Mouse (Mus musculus): ENCODE results near the gene F2rl1.

F2rl1 gene

DNA sequence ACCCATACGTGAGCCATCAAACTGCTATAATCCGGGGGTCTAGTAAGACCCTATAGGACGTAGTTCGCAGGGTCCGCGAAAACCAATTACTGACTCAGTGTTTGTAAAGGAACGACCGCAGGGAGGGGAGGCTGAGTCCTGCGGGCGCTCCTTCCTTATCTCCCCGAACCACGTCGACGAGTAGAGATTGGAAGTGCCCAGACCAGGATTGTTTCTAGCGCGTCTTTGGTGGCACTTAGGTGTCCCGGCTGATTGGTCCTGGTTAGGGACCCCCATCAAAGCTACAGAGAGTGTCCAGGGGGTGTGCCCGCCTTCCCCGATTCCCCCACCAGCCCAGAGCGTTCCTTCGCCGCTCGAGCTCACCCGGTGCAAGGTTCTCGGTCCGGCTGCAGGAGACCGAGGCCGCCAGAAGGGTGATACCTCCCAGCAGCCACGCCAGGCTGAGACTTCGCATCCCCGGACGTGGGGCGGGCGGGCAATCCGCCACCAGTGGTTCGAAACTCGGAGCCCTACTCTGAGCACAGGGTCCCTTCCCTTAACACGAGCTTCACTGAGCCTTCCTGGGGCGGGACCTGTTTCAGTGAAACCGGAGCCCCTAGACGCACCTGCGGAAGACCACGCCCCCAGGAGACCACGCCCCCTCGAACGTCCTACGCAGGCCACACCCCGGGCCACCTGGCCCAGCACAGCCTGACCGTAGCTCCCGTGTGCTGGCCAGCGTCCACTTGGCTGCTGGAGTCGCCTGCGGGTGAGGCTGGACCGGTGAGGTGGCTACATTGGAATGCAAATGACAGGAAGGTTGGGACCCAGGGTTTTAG, at the start of gene F2rl1:
F2rl1 (minus strand) TSS at position 554 of the 818 bp plus-strand sequence.
- peak; percentile 54 for DNase-seq (ENCODE audit: extremely low spot score, low spot score)

DNA sequence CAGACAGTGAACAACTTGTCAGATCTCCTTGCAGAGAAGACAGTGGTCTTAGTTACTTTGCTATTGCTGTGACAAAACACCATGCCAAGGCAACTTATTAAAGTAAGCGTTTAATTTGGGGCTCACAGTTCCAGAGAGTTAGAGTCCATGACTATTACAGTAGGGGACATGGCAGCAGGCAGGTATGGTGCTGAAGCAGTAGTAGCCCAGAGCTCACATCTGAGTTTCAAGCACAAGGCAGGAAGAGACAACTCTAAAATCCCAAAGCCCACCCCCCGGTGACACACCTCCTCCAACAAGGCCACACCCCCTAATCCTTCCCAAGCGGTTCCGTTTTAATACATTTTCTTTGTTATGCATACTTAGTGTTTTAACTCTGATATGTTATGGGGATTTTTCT, 45.9 kb upstream of the F2rl1 start:
- DNase-seq (ENCODE audit: extremely low spot score, low spot score): no peak

DNA sequence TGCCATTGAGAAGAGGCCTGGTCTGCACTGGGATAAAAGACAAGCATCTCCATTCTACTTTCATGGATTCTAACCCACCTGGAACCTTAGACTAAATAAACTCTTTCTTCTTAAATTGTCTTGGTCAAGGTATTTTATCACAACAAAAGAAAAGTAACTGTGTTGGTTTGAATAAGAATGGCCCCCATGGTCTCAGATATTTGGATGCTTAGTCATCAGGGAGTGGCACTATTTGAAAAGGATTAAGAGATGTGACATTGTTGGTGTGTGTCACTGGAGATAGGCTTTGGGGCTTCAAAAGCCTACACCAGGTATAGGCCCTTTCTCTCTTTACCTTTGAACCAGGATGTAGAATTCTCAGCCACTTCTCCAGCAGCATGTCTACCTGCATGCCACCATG, 44.3 kb upstream of the F2rl1 start:
- DNase-seq (ENCODE audit: extremely low spot score, low spot score): no peak

DNA sequence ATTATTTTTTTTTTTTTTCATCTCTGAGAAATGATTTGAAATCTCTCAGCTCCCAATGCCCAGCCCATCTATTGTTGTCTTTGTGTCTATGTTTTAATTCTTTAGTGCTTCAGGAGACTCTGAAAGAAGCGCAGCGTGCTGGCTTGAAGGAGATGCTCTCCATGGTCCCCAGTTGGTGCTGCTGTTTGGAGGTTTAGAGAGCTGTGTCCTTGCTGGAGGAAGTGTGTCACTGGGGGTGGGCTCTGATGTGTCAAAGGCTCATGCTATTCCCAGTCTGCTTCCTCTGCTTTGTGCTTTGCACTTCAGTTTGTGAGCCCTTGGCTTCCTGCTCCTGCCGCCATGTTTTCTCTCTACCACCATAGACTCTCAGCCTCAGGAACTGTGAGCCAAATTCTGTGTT, 43.3 kb upstream of the F2rl1 start:
- no peak for DNase-seq (ENCODE audit: extremely low spot score, low spot score)

DNA sequence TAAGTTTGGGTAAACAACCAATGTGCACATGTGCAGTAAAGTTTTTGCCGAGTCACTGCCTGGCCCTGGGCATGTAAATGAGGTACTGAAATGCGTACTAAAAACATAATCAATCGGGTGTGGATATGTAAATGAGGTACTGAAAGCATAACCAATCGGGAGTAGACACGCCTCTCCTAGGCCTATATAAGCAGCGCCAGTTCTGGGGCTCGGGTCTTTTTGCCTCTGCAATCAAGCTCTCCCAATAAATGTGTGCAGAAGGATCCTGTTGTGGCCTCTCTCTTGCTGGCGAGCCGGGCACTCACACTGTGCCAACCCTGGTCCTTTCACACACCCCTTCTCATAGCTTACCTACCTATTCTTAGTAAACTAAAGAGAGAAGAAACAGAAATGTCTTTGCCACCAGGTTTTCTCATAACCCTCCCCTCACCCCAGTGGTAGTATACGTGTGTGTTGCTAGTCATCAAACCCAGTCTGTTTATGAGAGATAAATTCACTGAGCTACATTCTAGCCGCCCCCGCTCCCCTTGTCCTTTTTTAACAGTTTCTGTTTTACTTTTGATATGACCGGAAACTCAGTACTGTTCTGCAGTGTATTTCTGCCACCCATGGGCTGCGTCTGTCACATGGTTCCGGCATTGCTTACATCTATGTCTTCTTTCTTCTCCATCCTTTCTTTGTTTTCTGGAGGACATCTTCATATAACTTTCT, 42.0 kb upstream of the F2rl1 start:
- DNase-seq (ENCODE audit: extremely low spot score, low spot score): no peak

DNA sequence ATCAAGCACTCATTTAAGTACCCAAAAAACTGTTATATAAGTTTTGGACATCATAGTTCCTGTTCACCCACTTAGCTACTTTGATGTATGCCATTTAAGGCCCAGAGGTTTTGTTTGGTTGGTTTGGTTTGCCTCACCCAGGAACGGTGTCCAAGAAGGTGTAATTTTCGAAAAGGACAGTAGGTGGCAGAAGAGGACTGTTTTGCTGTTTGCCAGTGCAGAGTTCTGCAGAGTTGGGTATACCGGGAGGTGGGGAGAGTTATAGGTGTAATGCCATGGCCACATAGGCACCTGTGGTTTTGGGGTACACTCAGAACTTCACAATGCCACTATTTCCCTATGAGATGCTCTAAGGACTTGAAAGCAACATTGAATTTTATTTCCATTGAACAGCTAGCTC, 38.7 kb upstream of the F2rl1 start:
- DNase-seq (ENCODE audit: extremely low spot score, low spot score): peak; percentile 64

DNA sequence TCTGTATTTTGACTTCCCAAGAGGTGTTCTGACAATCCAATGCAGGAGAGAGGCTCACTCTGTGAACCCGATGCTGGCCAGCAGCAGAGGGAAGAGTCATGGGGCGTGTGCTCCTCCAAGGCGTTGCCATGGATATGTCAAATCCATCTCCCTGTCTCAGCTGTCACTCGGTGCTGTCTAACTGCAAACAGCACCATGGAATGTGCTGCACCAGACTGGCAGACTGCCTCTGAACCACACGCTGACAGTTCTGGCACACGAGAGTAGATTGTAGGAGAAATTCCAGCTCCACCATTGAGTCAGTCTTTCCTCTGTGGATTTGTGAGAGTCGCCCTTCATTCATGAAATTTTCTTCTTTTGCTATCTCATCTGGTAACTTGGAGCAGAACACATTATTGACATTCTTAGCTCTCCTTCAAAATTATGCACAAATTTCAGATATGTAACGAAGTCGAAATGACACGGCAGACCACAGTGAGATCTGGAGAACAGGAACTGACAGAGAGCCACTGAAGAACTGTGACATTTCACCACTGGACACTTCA, 38.1 kb upstream of the F2rl1 start:
- no peak for DNase-seq (ENCODE audit: extremely low spot score, low spot score)

DNA sequence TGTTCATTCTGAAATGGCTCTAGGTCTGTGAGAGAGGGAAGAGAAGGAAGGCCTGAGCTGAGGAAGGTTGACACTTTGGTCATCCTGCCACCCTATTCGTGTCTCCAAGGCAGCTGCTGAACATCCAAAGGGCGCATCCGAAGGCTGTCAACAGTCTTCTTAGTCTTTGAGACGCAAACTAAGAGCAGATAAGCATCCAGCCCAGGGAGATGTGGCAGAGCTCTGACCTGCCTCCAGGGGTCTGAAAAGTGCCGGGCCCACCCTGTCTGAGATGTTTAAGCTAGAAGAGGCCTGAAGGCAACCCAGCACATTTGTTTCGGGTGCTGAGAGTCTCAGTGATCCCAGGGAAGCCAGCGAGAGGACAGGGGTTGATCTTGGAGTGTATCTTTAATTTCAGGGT, 32.3 kb upstream of the F2rl1 start:
- no peak for DNase-seq (ENCODE audit: extremely low spot score, low spot score)

DNA sequence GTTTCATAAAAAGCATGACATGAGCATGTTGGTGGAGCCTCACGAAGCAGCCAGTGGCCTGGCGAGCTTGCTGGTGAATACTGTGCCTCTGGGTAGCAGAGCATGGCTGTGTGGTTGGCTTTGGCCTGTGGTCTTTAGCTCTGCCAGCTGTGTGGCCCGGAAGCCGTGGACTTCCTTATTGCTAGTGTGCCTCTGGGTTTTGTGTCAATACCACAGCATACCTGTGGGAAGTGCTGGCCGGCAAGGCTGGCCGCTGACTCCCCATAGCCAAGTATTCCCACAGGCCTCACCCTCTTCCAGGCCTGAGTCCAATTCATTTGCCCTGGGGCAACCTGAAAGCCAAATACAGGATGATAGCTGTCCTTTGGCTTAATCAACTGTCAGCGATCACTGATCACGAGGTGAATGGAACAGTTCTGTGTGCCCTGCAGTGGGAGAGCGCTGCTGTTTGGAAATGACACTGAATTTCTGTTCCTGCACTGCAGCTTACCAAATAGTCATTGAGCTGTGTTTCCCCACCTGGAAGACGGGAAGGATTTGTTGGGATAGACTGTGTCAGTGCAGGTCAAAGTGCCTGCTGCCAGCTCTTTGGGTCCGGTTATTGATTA, 29.0 kb upstream of the F2rl1 start:
- no peak for DNase-seq (ENCODE audit: extremely low spot score, low spot score)

DNA sequence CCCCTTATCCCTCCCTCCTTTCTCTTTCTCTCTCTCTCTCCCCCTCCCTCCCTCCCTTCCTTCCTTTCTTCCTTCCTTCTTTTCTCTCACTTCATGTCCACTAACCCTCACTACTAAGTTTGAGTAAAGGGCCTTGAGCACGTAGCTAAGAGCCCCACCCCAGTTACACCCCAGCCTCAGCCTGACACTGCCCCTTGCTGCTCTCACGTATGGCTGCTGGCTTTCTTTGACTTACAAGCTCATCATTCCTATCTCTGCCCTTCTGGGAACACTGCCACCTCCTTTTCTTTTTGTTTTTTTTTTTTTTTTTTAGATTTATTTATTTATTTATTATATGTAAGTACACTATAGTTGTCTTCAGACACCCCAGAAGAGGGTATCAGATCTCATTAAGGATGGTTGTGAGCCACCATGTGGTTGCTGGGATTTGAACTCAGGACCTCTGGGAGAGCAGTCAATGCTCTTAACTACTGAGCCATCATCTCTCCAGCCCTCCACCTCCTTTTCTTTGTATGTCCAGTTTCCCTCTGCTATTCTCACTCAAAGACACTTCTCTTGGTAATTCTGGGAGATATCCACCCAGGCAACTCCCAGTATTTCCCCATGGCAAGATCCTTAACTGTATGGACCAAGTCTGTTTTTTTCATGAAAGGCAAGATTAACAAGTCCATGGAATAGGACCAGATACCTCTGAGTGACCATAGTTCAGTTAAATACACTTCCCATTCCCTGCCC, 25.8 kb upstream of the F2rl1 start:
- no peak for DNase-seq (ENCODE audit: extremely low spot score, low spot score)

DNA sequence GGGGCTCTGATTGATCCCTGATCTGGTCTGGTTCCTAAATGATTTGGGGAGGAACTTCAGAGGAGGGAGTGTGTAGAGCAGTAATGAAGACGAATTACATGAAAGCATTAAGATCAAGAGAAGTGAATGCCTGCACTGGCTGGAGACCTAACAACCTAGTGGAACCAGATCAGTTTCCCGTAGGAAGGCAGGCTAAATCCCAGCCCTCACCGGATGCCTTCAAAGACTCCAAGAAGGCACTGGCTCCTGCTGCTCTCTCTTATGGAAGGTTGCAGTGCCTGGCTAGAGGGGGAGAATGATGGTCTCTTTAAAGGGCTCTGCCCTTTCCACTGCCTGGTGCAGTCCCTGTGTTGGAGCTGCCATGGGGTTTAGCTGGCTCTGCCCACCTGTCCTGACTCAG, 24.4 kb upstream of the F2rl1 start:
- DNase-seq (ENCODE audit: extremely low spot score, low spot score): peak; percentile 41

DNA sequence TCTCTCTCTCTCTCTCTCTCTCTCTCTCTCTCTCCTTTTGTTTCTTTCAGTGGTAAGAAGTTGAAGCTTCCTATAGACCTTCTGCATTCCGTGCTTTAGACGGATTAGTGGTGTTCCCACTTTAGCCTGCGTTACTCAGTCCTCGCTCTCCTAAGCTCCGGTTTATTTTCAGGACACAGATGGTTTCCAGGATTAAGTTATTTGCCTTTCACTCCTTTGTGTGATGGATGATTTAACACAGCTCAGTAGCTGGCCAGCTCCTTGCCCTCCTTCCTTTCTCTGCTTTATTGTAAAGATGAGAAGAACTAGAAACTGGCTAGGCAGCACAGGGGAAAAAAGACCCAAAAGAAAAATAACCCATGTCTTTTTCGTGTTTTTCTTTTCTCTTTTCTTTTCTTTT, 23.8 kb upstream of the F2rl1 start:
- no peak for DNase-seq (ENCODE audit: extremely low spot score, low spot score)

DNA sequence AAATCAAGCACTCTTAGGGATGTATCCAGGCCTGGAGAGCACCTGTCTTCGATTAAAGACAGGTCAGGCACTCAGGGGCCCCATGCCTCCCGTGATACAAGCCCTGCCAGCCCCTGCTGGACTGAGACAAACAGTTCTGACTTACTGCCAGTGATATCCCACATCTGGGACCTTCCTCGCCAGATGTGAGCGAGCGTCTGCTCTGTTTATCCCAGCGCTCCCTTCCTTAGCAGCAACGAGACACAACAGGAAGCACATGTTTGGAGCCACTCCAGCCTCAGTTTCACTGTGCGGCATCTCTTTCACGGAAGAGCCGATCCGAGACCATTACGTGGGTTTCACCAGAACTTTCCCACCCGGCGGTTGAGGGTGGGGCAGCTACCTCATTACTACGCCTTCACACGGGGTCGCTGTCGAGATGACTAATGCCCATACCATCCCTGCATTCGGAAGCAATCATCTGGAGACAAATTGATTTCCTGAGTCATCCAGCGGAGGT, 23.3 kb upstream of the F2rl1 start:
- DNase-seq (ENCODE audit: extremely low spot score, low spot score): peak; percentile 67

DNA sequence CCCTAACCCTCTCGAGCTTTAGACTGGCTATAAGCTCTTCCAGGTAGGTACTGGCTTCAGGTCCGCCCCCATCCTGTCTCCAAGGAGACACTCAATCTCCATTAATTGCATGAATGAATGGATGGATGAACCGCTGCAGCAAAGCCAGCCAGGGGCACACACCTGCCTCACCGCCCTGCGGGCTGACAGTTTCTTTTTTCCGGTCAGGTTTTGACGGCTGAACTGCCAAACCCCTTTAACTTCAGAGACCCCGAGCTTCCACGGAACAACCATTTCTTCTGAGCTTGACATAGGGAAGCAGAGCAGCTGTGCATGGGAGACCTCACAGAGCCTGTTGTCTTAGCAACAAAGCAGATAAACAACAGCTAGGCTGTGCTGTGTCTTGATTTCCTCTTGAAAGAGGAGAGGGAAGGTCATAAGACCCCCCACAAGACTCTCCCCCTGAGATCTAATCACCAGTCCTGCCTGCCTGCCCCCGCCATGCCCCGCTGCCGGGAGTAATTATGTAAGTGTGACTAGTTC, 22.1 kb upstream of the F2rl1 start:
- DNase-seq (ENCODE audit: extremely low spot score, low spot score): peak; percentile 33

DNA sequence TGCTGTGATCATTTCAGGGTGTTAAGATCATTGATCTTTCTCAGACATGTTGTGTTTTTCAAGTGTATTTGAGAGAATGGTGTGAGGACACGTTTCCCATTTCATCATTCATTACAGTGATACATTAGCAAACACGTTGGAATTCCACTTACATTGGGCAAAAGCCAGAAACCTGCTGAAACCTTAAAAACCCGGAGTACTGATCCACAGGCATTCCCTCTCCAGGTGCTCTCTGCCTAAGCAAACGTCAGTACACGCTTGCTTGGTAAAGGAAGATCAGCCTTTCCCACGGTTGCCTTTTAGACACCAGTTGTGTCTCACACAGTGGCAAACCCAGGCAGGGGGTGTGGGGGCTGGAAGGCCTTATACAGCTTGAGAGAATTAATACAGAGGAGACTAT, 21.2 kb upstream of the F2rl1 start:
- no peak for DNase-seq (ENCODE audit: extremely low spot score, low spot score)

DNA sequence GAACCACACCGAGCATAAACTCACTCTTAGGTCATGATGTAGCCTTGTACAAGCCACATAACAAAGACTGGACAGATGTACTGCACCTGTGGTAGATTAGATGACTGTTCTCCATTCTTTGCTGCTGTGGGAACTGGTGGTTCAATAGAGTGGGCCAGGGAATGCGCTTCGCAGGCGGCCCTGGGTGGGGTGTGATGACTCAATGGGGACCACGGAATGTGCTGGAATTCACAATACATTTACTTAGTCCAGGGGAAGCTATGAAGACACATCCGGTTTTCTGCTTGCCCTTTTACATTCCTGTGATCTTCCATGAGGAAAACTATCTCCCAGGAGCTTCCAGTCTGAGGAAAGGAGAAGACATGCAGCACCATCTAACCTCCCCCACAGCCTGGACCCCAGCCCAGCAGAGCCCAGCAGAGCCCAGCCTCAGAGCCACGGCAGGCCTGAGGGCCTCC, 20.7 kb upstream of the F2rl1 start:
- no peak for DNase-seq (ENCODE audit: extremely low spot score, low spot score)

DNA sequence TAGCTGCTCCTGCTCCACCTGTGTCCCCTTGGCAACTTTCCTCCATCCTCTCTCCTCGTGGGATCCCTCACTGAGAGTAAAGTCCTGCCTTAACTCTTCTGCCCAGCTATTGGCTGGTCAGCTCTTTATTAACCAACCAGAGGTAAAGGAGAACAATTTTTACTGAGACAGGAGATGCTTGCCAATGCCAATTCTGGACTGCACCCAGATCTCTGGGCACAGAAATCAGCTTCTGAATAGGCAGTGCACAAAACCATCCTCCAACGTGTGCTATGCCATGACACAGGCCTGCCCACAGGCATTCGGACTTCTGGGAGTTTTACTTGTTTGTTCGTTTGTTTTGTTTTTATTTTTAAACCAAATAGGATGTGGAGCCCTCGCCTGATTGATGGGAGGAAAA, 13.0 kb upstream of the F2rl1 start:
- DNase-seq (ENCODE audit: extremely low spot score, low spot score): no peak

DNA sequence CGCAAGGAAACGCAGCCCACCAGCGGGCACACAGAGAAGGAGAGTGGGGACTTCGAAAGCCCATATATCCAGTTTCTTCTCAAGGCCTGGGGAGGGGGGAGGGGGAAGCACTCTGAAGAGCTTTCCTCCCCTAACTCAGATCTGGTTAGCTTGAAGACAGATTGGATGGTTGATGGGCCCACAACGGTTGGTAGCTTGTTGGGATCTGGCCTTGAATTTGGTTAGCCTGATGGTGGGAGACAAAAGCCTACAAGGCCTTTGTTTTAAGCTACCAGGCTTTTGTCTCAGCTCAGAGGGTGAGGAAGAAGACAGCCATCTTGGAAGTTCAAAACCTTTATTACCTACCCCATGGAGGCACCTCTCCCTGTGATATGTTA, 11.1 kb upstream of the F2rl1 start:
- DNase-seq (ENCODE audit: extremely low spot score, low spot score): no peak

DNA sequence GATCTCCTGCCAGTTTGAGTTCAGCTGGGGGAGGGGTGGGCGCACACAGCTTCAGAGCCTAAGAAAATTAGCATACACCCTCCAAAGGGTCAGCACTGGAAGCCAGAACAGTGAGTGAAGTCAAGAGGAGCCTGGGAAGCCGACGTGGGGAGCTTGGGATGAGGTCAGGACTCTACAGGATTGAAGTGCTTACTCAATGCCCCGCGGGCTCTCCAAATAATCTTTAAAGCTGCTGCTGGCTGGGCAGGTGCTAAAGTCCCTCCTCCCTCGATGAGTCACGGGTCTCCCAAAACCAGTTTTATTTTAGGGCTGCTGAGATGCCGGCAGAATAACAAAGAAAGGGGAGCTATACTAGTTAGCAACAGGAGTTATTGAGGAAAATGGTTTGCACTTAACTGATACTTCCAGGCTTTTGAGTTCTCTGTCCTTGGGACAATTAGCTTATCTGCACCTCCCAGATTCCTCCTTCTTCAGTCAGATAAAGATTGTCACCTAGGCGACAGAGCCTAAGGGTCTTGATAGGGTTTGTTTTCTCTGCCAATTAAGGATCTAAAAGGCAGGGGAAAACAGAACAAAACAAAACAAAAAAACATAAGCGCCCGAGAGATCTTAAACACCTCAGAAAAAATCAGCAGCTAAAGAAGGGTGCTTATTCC, 10.6 kb upstream of the F2rl1 start:
- DNase-seq (ENCODE audit: extremely low spot score, low spot score): peak; percentile 37

DNA sequence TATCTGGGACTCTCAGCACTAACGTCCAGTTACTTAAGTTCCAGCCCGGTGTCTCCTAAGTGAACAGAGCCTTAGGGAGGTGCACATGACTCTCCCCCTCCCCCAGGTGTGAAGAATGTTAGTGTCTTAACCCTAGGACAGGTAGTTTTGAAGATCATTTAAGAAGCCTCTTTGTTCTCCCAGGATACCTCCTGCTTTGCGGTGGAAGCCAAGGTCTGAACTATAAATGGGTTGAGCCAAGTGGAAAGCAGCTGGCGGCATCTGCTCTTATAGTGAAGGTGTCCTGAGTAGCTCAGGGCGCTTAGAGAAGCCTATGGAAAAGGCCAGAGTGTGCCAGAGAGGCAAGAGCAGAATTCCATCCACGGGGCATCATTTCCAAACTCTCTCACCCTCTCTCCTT, 10.0 kb upstream of the F2rl1 start:
- DNase-seq (ENCODE audit: extremely low spot score, low spot score): no peak

Data from neural tube, embryonic 10.5 days (tissue).